Mouse (Mus musculus) adrenal gland, postnatal 25 days (tissue): ENCODE data around the gene Ran. TPM values are rescaled to one million over a fixed set of nuclear protein-coding genes. Genes with fewer than 3 reads are reported as not detected.

Experiments
- DNase-seq: peaks from one replicate; pipeline ENCODE4 v3.0.0; 2021; ENCODE audit warnings: mixed read lengths
- total RNA-seq: library from RNA; stranded (reverse); gene quantifications from 2 replicates; pipeline ENCODE4 v1.2.3, GENCODE M21; 2021

The Ran gene
- total RNA-seq, 1 experiment from 2014 or later = 222 TPM

DNA sequence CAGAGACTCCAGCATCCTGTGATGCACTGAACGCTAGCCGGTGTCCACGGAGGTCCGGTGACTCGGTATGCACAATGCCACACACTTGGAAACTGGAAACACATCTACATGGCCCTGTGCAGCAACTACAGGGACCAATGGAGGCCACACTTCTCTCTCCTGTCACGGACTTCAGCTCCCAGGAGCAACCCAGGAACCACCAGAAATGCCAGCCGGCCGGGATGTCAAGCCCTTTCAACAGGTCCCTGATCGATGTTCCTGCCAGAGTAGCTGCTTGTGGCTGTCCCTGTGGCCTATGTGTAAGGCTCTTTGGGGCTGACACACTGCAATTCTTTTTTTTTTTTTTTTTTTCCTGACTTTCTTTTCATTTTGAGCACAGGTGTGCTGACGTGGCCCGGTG, 44.3 kb downstream of the Ran start:
- no peak for DNase-seq

DNA sequence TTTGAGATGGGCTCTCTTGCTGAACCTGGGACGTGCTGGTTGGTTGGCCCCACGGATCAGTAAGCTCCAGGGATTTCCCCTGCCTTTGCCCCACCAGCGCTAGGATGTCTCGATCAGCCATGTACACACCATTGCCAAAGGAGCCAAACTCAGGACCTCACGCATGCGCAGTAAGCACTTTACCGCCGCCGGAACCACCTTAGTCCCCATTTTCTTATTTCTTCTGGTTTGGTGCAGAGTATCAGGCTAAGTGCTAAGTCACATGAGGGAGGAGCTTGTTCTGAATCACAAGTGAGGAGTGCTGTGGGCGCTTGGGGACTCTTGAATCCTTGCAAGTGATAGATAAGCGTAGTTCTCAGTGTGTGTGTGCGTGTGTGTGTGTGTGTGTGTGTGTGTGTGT, 45.4 kb downstream of the Ran start:
- no peak for DNase-seq

GRCm38 (mm10) chr5:129065946-129066345, 46.1 kb downstream of the Ran start:
- no peak for DNase-seq

- no peak for DNase-seq
These were observed 46.8 kb downstream of the Ran start for GRCm38 (mm10) chr5:129066541-129067230.

GRCm38 (mm10) chr5:129067231-129067834, 47.5 kb downstream of the Ran start:
- no peak for DNase-seq

DNA sequence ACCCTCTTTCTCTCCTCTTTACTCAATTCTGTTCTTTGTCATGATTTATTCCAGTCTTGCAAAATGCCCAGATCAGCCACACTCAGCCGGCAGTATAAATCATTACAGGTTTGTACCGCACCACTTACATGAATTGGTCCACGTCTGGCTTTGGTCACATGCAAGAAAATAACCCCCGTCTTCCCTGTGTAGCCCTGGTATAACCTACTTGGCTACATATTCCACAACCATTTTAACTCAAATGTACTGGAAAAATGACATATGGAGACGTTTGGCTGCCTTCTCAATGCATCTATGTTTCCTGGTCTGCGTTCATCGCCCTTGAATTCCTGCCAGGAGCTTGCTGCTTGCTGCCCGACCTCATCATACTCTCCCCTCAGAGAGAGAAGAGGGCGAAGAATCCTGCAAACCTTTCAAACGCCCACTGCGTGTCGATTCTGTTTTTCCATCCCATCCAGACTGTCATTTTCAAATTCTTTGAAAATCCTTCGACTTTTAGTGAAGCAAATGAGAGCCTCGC, 52.0 kb downstream of the Ran start:
- peak; percentile 52 for DNase-seq

DNA sequence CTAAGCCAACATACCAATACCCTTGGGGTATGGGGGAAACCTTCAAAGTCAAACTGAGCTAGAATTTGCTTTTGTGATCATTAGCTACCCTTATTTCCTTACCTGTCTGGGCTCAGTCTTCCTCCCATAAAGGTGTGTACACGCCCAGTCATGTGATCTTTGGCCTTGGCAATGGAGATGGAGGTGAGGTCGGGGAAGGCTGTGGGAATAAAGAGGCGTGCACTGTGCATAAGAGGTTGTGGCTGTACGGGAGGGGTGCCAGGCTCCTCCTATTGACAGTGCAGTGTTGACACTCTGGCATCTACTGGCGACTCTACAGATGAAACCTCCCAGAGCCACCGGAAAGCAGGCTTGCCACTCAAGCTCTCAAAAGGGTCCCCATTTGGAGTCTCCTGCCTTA, 53.5 kb downstream of the Ran start:
- DNase-seq = no peak

Other genes starting within 250 kb of the Ran start
- 5.9 and 7.5 TPM in 2 replicates for gene Rimbp2, start 66.6 kb upstream of the Ran start, total RNA-seq
- 34.1 and 43.9 TPM in 2 replicates for gene Stx2, start 11.5 kb upstream of the Ran start, total RNA-seq
- 1.6 and 2.3 TPM in 2 replicates for gene Adgrd1, start 76.7 kb downstream of the Ran start, total RNA-seq